Mouse (Mus musculus): Measurements from ENCODE around the gene Plcb2.

Gene Plcb2

GRCm38 (mm10) chr2:118728337-118728736 lies at the start of gene Plcb2:
Gene Plcb2 (minus strand): TSS chr2:118728438.
- DNase-seq = no peak

DNA sequence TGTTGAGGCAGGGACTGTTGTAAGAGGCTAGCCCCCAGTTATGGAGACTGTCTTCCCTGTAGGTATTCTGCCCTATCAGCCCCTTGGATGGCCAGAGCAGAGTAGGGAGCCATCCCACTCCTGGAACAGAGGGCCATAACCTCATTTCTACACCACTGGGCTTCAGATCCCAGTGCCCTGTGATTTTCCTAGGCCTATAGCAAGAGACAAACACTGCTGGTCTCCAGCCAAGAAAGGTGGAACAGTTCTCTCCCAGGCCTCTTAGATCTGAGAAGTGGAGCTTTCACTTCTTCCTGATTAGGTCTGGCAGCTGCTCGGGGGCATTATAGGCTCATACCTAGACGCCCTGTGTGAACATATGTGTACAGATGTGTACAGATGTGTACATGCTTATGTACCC lies 48.1 kb upstream of the Plcb2 start:
- DNase-seq = no peak

- DNase-seq = no peak
Observed at GRCm38 (mm10) chr2:118775846-118776245, 47.6 kb upstream of the Plcb2 start.

DNA sequence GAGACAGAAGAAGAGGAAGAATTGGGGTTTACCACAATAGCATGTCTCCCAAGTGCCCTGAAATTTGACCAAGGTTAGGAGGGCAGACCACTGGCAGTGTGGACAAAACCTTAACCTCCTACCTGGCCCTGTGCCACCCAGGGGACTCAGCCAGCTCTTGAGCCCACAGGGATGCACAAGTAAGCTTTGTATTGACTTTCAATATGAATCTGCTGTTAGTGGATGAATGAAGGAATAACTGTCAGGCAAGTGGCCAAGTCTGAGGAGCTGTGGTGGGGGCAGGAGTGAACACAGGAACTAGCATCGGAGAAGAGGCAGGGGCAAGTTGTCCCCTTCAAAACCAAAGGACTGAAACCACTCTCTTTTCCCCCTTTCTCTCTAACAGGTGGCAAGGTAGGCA lies 47.2 kb upstream of the Plcb2 start:
- DNase-seq = no peak

GRCm38 (mm10) chr2:118774536-118774935 lies 46.3 kb upstream of the Plcb2 start:
- DNase-seq = no peak

DNA sequence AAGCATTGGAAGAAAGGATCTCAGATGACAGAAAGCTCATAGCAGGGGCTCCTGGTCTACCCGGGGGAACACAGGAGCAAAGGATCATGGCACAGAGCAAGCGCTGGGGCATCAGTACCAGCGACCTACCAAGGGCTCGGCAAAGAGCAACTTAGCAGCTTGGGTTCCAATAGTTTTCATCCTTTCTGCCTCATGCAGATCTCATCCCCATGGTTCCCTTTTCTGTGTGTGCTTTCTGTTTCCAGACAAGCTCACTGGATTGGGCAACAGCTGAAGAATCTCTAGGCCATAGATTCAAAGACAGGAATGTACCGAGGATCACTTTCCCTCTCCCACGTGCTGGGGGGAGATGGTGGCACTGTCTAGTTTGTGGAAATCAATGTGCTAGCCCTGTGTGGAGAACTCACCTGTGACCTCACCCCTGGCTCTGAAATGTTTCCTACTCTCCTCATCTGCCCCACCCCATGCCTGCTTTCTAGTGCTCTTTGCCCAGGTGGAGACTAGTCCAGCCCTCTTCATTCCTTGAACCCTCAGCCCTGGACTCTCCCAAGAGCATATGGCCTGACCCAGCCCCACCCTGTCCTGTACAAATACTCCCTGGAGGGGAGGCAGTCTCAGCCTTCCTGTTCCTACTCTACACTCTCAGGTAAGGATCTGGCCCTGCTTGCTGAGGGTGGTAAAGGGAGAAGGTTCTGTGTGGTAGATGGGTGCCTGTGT lies 44.1 kb upstream of the Plcb2 start, which contains the start of gene Phgr1:
Gene Phgr1, plus strand, starts transcription at position 612 of the 717 bp plus-strand sequence.
- no peak for DNase-seq

DNA sequence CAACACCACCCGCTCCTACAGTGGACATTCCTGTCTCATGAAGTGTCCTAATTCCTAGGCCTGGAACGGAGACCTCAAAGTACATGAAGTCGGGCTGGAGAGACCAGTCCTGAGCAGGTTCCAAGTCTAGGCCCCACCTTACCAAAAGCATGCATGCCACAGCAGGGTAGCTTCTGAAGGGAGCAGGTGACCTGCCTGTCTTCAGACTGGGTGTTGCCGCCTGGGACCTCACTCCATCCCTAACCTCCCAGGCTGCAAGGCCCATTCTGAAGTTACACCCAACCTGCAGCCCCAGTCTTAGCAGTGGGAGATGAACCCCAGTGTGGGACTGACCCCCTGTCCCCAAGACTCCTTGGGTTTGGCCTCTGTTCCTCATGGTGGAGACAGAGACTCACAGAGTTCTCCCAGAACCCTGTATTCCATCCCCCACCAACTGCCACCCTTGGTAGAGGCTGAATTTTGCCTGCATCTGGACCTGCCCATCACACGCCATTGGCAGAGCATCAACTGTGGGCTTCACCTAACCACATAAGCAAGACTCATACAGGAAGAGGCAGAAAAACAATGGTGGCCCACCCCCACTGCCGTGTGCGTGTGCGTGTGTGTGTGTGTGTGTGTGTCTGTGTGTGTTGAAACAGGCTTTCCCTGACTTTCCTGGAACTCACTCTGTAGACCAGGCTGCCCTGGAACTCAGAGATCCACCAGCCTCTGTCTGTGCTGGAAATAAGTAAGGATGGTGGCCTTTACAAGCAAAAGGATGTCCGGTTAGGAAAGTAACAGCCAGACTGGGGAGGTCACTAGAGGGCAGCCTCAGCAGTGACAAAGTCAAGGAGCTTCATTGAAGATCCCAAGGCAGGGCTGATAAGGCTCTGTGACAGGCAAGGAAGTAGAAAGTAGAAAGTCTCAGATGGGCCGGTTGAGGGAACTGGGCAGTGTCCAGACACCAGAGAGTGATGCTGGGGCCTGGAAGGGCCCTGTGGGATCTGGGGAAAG lies 38.1 kb upstream of the Plcb2 start:
- no peak for DNase-seq

DNA sequence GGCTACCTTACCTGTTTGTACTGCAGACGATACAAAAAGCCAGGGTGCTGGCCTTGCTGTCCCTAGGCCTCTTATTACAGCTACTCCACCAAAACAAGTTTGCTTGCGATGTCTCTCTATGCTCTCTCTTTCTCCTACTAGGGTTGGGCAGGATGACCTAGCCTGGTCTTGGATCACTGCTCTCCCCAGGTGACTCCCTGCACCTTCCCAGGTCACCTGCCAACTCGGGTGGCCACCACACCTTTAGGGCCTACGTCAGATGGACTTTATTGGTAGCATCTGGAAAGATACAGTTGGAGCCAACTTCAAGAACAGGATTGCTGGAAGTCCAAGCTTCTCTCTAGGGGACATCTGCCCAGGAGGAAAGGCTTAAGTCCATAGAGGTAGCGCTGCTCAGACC lies 36.6 kb upstream of the Plcb2 start:
- no peak for DNase-seq

DNA sequence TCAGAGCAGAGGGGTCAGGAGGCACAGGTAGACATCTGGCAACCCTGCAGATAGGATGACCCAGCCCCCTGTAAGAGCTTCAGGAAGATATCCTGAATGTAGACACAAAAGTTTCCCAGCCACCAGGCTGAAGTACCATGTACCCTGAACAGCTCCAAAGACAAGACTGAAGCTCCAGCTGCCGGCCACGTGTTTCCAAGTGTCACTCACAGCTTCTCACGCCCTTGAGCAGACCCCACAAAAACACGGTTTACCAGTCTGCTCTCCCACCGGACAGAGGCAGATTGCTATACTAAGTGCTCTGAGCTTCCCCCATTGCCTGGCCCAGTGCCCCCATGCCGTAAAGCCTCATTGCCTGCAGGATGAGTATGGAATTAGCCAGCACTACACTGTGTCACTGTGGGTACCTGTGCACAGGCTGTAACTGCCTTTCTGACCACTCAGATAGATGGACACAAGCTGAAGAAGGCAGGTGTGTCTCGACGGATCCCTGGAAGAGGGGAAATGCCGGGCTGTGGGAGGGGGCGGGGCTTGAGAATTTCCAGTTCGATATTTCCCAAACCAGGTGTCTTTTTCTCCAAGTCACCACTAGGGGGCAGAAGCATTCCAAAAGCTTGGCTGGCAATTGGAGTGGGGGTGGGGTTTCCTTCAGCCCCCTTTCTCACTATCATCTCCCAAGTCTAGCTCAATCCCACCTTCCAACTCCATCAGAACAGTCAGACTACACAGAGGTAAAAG lies 36.0 kb upstream of the Plcb2 start:
- DNase-seq = peak; percentile 72

DNA sequence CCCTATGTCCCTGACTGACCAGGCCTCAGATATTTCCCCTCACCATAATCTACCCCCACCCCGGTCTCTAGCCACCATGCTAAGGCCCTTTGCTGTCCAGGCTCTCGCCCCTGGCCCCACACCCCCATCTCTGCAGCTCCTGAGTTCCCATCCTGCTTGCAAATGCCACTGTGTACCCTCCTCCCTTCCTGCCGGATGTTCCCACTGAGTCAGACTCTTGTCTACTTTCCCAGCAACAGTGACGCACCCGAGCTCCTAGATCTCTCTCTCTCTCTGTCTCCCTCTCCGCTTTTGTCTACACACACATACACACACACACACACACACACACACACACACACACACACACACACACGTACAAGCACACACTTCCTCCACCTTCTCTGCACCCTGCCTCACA lies 35.2 kb upstream of the Plcb2 start:
- no peak for DNase-seq

- DNase-seq = no peak
Observed at GRCm38 (mm10) chr2:118762784-118763148, 34.5 kb upstream of the Plcb2 start.

- peak; percentile 94 for DNase-seq
Observed at GRCm38 (mm10) chr2:118761906-118762783, 33.9 kb upstream of the Plcb2 start, which contains the start of gene Ccdc9b. Gene Ccdc9b (minus strand): TSS chr2:118762661.

DNA sequence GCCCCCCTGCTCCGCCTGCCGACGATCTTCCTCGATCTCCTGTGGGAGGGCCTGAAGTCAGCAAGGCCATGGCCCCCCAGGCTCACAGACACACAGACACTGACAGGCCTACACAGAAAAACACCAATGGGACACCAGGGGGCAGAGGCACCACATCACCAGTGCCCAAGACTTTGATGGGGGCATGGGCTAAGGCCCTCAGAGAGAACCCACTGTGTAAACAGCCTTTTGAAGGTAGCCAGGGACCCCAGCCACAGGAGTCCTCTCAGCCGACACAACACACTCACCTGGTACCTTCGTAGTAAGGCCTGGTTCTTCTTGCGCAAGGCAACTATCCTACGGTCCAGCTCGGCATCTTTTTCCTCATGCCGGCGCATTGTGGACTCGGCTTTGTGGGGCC lies 33.1 kb upstream of the Plcb2 start:
- DNase-seq = no peak

DNA sequence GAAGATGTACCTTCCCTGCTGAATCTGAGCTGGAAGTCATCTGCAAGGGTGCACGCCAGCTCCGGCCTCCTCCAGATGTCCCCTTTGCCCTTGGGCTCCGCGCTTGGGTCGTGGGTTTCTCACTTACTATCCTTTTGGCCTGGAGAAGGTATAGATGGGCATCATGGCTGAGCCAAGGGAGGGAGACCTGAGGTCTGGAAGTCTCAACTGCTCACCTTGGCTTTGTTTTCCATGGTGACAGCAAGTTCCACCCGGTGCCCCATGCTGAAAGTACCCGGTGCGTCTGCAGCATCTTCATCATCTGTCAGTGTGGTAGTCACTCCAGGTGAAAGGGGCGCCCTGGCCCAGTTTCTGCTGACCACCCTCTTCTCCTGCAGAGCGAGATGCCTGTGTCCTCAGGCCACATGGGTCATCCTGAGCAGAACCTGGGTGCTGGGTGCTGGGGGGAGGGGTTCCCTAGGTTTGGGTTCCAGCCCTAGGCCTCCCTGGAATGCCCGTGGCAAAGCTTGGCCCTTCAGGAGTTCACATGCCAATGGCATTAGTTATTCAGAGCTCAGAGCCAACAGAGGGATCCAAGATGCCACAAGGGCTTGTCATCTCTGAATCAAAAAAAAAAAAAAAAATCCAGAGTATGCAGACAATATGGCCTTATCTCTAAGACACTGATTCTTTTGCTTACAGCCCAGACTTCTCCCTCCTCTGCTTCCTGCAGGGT lies 32.2 kb upstream of the Plcb2 start:
- DNase-seq = no peak

DNA sequence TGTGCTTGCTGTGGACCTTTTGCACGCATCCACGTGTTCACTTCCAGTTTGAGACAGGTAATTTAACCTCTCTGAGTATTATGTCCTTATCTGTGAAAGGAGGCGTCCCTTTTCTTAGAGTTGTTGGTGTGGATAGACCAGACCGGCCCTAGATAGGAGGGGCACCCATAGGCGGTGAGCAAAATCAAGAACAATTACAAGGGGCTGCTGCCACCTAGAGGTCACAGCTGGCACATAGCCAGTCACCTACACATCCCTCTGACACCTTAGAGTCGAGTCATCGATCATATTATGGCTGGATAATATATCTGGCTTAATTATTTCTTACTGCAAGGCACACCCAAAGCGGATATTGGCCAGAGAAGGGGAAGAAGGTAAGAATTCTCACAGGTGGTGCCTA lies 31.6 kb upstream of the Plcb2 start:
- peak; percentile 75 for DNase-seq

DNA sequence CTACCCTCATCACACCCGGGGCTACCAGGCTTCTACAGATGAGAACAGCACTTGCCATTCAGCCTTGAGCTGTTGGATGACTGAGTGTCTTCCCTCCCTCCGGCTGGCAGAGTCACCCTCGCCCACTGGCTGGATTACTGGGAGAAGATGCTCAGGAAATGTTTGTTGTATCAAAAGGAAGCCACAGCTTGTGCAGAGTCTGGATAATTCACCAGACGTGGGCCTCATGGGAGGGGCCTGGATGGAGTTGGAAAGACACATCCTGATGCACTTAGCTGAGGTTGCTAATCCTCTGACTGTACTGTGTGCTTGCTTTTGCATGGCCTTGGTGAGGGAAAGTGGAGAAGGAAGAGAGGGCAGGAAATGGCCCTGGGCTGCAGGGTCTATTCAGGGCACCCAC lies 27.9 kb upstream of the Plcb2 start:
- no peak for DNase-seq

GRCm38 (mm10) chr2:118755407-118755806 lies 27.2 kb upstream of the Plcb2 start:
- DNase-seq = no peak

DNA sequence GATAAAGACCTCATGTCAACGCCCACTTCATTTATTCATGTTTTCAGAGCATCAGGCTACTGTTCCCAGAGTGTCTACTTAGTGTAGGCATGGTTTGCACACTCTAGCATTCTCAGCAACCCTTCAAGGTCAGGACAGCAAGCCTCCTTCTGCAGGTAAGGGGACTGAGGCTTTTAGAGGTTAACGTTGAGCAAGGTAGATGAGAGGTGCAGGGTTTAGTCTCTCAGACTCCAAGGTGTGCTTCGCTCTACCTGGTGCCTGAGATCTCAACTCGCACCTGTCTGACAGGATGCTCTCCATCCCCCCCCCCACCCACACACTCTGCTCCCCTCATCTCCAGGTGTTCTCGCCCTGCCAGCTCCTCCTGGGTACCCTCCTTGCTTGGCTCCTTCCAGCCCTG lies 25.9 kb upstream of the Plcb2 start:
- no peak for DNase-seq

GRCm38 (mm10) chr2:118752792-118753108 lies 24.5 kb upstream of the Plcb2 start:
- DNase-seq = no peak

GRCm38 (mm10) chr2:118751896-118752791 lies 23.9 kb upstream of the Plcb2 start:
- no peak for DNase-seq

DNA sequence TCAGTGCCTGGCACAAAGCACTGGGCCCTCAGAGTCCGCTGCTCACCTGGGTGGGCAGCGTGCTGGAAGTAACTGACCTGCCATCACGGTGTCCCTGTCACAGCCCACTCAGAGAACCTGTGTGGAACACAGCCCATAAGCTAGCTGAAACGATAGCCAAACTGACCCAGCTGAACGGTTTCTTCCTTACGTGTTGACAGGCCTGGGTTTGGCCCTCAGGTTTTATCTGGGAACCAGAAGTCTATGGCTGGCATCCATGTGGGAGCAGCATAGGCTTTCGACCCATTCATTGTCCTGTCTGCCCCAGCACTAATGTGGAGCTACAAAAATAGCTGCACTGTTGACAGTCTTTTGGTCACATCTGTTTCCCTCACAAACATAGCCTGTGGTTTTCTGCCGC lies 22.2 kb upstream of the Plcb2 start:
- no peak for DNase-seq

Data from retina, postnatal 1 day (tissue).